Mouse (Mus musculus) G1E (cell line): ENCODE data around the gene Olfr1222.

ENCODE experiments used
- CTCF ChIP-seq: IDR thresholded peaks from 2 replicates; pipeline ENCODE4 v1.5.1; 2012; ENCODE audit warnings: low read depth, low read length, inconsistent platforms, mixed read lengths
- GATA1 ChIP-seq: IDR thresholded peaks from 2 replicates; pipeline ENCODE4 v1.6.1; 2012; ENCODE audit warnings: borderline replicate concordance, low read length, inconsistent platforms, mixed read lengths
- GATA2 ChIP-seq: IDR thresholded peaks from 2 replicates; pipeline ENCODE4 v1.6.1; 2012; ENCODE audit warnings: low read depth, low read length, inconsistent platforms, borderline replicate concordance
- TAL1 ChIP-seq: conservative IDR thresholded peaks from 2 replicates; pipeline ENCODE4 v1.6.1; 2012; ENCODE audit warnings: low read depth, low read length, inconsistent platforms, mixed read lengths

DNA sequence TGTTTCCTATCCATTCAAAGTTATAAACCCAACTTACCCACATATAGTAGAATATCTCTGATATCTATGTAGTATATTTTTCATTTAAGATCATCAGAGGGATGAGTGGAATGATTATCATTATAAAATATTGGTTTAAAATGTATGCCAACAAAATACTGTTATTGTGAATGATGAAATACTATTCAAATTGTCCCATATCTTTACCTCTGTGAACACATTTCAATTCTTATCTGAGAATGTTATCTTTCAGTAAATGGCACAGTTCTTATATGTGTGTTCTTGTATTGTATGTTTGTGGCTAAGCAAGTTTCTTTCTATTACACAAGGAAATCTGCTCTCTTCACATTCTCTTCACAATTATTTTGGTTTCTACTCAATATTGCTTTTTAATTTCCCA lies 27.2 kb downstream of the Olfr1222 start:
- no peak for TF ChIP-seq GATA1
- no peak for TF ChIP-seq CTCF
- TF ChIP-seq TAL1 = no peak
- no peak for TF ChIP-seq GATA2
